Mouse (Mus musculus) left cerebral cortex, postnatal 4 days (tissue): ENCODE measurements at regions not wholly inside any gene's neighbourhood (a gene's known extent, or its start where the extent isn't known, plus 50 kb on each side); places are given as distances from the start of the nearest gene placed in this dataset.
"Not testable (repeated sequence)": the region's sequence is repeated elsewhere in the genome, so short reads cannot be mapped to it uniquely, and the experiment has no call there.

Source experiments
- DNase-seq: peaks from one replicate; pipeline ENCODE4 v3.0.0-alpha.2; 2022
- intact Hi-C: fragments of 180-260 bp; cut with DNase I; formaldehyde crosslinking; loops from one replicate; pipeline ENCODE4 v1.15.1; 2025

DNA sequence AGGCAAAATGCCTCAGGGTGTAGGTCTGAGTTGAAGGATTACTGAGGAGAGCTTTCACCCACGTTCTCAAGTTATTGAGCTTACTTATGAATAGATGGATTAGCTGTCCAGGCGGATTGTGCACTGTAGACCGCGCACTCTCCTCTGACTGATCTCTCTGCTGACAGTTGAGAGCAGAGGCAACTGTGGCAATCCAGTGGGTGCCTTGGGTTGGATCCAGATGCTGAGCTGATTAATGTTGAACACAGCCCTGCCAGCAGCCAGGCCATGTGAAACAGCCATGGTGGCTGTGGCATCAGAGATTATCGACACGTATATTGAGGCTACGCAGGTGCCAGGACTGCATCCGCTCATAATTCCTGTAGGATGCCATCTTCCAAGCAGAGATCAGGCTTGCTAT, 53.6 kb downstream of the Gm10320 start:
- intact Hi-C loops: no loop called here
- no peak for DNase-seq

DNA sequence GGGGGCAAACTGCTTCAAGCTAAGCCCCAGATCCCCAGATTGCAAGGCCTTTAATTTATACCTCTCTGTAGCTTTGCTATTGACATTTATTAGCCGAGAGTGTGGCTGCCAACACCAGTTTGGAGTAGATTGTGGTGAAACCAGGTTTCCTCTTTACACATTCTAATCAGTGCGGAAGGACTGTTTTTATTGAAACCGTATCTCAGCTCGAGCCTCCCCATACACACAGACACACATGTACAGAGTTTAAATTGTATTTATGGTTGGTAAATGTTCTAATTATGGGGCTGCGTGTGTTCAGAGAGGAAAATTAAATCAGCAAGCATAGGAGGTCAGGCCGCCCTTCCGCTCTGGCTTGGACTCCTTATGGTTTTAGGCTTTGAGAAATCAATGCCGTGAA, 54.8 kb downstream of the Gm10320 start:
- intact Hi-C loops: no loop called here
- no peak for DNase-seq

DNA sequence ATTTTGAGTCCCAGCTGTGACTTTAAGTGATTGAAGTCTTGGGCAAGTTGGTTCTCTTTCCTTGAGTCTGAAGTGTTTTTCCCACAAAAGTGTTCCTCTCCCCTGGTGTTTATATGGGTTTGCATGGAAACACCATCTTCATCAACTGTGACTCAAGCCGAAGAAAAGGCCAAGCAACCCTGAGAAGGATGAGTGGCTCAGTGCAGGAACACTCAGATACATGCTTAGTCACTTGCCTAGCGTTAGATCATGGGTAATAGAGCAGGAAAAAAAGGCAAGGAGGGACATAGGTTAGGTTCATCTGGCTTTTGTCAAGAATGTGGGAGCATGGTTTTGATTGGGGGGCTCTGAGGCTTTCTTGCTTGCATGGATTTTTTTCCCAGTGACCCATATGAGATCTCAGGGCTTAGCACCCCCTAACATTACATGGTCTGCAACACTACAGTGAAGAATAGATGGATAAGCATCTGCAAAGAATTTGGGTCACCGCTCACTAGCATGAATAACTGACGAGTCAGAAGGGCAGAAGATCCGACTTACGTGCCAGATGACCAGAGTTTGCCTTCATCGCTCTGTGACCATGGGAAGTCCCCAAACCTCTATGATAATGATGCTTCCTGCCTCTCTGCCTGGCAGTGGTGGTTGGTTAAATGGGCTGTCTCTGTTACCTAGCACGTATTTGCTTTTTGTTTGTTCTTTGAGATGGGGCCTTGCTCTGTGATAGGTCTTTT, 56.4 kb downstream of the Gm10320 start:
- no peak for DNase-seq
- intact Hi-C loops: no loop called here

DNA sequence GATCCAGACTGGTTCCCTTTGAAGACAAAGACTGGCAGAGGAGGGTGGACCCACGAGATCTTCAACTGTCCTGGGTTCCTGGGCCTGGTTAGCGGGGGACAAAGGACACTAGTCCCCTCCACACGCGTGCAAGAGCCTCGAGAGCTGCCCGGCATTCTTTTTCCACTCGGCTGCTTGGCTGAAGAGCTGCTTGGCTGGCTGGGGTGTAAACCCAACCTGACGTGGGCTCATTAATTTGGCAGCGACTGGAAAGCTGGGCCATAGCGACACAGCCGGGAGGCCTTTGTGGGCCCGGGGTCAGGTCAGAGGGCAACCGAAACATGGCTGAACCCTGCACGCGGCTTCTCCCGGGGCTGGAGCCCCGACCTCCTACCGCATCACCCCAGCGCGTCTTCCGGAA, 62.0 kb downstream of the Gm10320 start:
- DNase-seq: no peak
- intact Hi-C loops: no loop called here

DNA sequence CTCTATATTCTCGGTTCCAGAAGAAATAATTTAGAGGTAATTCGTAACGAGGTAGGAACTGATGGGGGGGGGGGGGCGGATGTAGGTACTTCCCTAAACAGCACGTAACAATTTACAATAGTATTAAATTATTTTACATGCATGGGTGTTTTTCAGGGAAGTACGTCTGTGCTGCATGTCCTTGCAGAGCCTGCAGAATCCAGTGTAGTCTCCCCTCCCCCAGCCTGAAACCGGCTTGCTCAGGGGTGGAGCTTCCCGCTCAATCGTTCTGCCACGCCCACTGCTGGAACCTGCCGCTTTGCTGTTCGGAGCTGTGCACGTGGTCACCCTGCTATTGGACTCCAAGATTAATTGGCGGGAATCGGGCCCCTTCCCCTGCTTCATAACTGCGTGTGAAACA, 64.1 kb downstream of the Gm10320 start:
- peak; percentile 24 for DNase-seq
- intact Hi-C loops: not testable (repeated sequence)

DNA sequence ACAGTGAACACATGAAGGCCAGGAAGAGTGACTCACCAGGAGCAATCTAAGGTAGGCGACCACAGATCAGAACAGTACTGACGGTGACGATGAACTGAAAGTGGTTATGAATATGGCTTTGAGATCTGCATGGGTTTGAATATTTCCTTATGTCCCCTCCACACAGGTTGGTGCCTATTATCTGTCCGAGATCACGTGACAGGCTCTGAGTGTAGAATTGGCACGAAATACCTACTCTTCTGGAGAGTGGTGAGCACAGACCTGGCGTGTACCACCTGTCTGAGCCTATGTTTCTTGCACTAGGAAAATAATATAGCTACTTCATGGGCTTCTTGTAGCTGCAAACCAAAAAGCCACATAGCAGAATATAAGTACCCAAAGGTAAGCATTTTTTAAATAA, 66.8 kb downstream of the Gm10320 start:
- intact Hi-C loops: no loop called here

DNA sequence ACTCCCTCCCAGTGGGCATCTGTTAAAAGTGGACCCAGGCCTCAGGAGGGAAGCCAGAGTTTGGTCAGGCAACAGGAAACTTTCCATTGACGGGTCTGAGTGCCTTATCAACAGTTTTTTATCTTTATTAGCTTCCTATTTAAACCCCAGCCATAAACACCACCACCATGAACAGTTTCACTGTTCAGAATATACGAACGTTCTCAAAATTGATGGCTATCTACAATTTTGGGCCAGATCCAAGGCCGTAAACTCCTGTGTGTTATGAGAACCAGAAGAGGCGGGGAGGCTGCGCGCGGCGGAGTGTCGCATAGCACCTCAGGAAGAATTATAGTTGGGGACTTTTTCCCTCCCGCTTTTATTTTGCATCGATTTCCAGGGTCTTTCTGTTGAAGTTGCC, 67.8 kb downstream of the Gm10320 start:
- no peak for DNase-seq
- intact Hi-C loops: no loop called here

More for the DNA sequence above, 66.8 kb downstream of the Gm10320 start:
- DNase-seq: no peak

DNA sequence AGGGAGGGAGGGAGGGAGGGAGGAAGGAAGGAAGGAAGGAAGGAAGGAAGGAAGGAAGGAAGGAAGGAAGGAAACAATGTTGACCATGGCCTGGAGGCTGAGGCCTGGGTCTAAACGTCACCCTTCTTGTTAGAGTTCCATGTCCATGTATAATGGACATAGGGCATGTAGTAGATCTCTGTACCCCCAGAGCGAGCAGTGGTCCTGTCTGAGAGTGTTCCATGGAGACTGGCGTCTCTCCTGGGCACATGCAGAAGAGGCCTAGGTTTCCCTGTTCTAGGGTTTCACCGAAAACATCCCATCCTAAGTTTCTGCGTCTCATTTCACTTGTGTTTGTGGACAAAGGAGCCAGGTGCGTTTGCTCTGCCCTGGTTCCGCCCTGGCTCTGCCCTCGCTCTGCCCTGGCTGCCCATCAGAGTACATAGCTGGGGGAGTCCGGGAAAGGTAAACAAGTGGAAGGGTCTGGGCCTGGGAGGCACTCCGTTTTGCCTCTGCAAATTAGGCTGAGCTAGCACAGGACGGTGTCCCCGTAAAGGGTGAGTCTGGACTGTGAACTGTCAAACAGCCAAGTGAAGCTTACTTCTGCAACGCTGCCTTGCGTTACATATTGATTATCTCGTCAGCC, 66.5 kb downstream of the Foxd1 start:
- intact Hi-C loops: no loop called here
- DNase-seq: no peak

DNA sequence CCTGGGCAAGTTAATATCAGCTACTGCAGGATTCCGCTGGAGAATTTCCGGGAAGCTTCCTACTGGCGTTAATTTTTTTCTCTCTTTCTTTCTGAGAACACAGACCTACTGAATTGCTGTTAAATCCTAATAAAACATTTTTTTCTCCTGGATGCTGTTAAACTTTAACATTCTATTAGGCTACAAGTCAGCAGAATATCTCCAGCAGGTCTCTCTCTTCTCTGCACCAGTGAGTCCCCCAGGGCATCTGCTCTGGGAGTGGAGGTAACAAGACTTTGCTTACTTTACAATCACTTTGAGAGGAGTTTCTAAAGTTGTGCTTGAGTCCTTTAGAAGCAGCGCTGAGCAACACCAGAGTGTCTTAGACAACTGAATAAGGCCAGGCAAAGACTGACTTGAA, 63.7 kb downstream of the Foxd1 start:
- DNase-seq: no peak
- intact Hi-C loops: no loop called here

DNA sequence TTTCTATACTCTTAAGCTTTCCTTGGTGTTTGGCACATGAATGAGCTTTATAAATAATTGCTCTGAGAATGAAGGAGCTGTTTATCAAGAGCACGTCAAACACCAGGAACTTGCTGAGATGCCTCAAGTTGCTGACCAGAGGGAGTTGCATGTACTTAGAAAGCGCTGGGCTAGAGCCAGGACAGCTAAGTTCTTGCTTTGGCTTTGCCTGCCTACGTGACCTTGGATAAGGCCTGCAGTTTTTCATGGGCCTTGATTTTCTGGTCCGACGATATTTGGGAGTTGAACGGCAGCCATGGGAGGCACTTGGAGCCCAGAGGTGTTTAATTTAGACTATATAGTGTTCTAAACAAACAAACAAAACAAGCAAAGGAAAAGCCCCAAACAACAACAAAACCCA, 62.4 kb downstream of the Foxd1 start:
- no peak for DNase-seq
- intact Hi-C loops: no loop called here

DNA sequence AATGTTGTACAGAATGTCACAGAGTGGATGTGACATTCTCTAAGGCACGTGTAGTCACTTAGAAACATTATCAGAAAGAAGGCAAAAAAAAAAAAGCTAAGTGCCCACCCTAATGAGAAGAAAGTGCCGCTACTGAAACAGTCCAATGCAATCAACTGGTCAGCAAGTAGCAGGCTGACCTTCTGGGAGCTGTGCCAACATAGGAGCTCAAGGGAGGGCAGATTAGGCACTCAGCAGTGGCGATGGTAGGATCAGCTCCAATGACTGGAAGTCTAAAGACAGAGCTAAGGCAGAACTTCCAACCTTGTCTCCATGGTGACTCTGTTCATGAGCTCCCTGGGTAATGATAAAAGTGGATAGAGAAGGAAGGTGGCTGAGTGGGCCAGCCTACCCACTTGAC, 60.8 kb downstream of the Foxd1 start:
- intact Hi-C loops: no loop called here
- peak; percentile 45 for DNase-seq

DNA sequence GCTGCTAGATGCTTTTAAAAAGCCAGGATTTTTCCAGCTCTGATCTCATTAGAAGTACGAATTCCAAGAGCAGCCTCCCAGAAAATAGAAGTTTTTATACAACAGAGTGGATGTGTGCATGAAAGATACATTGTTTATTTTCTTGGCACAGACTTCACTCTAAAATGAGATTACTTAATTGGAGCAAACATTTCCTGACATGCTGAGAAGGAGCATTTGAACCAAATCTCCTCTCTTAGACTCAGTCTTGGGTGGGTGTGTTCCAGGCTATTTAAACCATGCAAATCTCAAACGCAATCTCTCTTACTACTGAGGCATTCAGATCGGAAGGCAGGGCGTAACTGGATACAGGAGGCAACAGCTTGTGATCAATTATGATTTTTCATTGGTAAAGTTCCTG, 59.2 kb downstream of the Foxd1 start:
- no peak for DNase-seq
- intact Hi-C loops: no loop called here
